Mouse (Mus musculus) forebrain, embryonic 14.5 days (tissue): ENCODE measurements around the gene Ssbp1. TPM values are rescaled to one million over a fixed set of nuclear protein-coding genes. Genes with fewer than 3 reads are reported as not detected.

Source experiments
- ATAC-seq: fragments of 200-750 bp; cut with Nextera tagmentation; 2 replicates; pipeline ENCODE4 v1.8.0; 2017; ENCODE audit warnings: mild to moderate bottlenecking, moderate library complexity
- DNase-seq: peaks from one replicate; pipeline ENCODE4 v3.0.0-alpha.2; 2015; ENCODE audit warnings: low spot score
- H3K27ac ChIP-seq: fragments of 300-500 bp; sonication (generic); 2 replicates; pipeline ENCODE4 v1.5.1; 2014; ENCODE audit warnings: low read depth, mild to moderate bottlenecking, control low read depth, low read length, moderate library complexity
- H3K27me3 ChIP-seq: fragments of 300-500 bp; sonication (generic); replicated peaks from 2 replicates; pipeline ENCODE4 v1.6.1; 2014; ENCODE audit warnings: low read length, control low read depth, mixed read lengths; ENCODE audit not compliant: control insufficient read depth, insufficient read depth
- H3K36me3 ChIP-seq: fragments of 300-500 bp; sonication (generic); 2 replicates; pipeline ENCODE4 v1.6.1; 2014; ENCODE audit warnings: low read length, control low read depth; ENCODE audit not compliant: control insufficient read depth, insufficient read depth
- H3K4me1 ChIP-seq: fragments of 300-500 bp; sonication (generic); 2 replicates; pipeline ENCODE4 v1.6.1; 2014; ENCODE audit warnings: antibody characterized with exemption, low read length, control low read depth; ENCODE audit not compliant: control insufficient read depth, insufficient read depth
- H3K4me2 ChIP-seq: fragments of 300-500 bp; sonication (generic); 2 replicates; pipeline ENCODE4 v1.6.1; 2014; ENCODE audit warnings: mild to moderate bottlenecking, control low read depth, low read length
- H3K4me3 ChIP-seq: fragments of 300-500 bp; sonication (generic); 2 replicates; pipeline ENCODE4 v1.5.1; 2014; ENCODE audit warnings: low read depth, low read length, control low read depth
- H3K9ac ChIP-seq: fragments of 300-500 bp; sonication (generic); 2 replicates; pipeline ENCODE4 v1.6.1; 2014; ENCODE audit warnings: mild to moderate bottlenecking, low read length, control low read depth, moderate library complexity
- H3K9me3 ChIP-seq: fragments of 300-500 bp; sonication (generic); replicated peaks from 2 replicates; pipeline ENCODE4 v1.6.1; 2016; ENCODE audit warnings: low read length, control low read depth, mixed read lengths; ENCODE audit not compliant: control insufficient read depth
- WGBS: fragments of 180-500 bp; shearing (Covaris S2); extraction: QIAGEN DNeasy Blood & Tissue Kit; methylation state at CpG from one replicate; pipeline ENCODE4 v1.1.7; 2014; 5-methylcytosine and 5-hydroxymethylcytosine counted together
- polyA plus RNA-seq: library from polyadenylated mRNA; unstranded; fragments of >200 nt; fragmentation: Nextera tagmentation; extraction: Ambion mirVana; gene quantifications from 2 replicates; pipeline ENCODE4 v1.2.1, GENCODE M21; 2014

The Ssbp1 gene
- polyA plus RNA-seq, 1 experiment from 2014 or later: 140 TPM

DNA sequence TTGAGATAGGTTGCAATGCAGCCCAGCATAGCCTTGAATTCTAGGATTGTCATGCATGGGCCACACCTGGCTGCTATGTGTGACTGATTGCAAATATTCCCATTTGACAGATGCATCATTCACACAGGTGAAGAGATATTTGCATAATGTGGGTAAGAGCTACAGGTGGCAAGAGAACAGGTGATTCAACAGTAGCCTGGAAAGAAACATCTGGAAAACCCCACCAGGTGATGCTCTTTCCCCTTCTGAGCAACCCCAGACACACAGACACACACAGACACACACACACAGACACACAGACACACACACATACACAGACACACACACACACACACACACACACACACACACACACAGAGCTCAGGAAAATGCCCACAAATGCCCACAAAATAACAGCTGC lies 39.3 kb upstream of the Ssbp1 start:
- ATAC-seq (no peak), DNase-seq (no peak)
- Histone ChIP-seq H3K27me3 (no peaks in the 10 kb centered on the region), H3K4me3 (no peak overlapping the region), H3K27ac (peak overlapping the region; percentile 85), H3K36me3 (no peaks in the 10 kb centered on the region), H3K4me1 (peaks cover 44% of the 10 kb centered on the region), H3K9ac (no peak overlapping the region), H3K9me3 (no peaks in the 10 kb centered on the region), H3K4me2 (peak overlapping the region; percentile 79)

DNA sequence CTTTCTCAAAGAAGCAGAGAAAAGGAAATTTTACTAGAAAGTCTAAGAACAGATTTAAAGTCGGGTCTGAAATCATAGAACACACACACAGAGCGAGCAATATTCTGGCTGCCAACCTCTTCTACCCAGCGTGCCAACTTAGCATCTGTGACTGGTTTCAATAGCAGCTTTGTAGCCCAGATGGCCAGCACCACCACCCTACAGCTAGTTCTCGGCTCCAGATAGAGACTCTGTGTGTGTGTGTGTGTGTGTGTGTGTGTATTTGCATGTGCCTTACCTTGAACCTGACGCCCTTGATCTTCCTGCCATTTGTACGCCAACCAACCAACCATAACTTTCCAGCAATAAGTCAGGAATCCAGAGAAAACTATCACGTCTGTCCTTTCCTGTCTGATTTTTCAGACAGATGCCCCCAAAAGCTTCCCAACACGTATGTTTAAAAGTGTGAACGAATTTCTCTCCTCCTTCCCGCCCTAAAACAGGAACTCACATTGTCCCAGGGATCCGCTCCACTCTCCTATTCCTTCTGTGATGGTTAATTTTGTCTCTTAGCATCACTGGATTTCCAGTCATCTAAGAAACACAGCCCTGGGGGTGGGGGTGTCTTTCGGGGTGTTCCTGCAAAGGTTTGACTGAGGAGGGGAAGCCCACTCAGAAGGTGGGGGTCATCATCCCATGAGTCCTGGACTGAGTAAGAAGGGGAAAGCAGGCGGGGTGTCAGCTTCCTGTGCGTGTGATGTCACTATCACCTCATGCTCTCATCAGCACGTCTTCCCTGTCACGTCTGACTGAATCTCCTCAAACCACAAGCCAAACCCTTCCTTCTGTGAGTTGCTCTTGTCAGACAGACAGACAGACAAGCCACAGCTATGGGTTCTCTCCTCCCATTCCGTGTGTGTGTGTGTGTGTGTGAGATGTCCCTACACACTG lies 38.5 kb upstream of the Ssbp1 start:
- no peaks in the 10 kb centered on the region for H3K9me3 ChIP-seq
- DNase-seq (peak; percentile 91), ATAC-seq (peak; percentile 38; the same call in 1 of the 2 replicates)
- no peak overlapping the region for H3K4me3 ChIP-seq
- peak overlapping the region; percentile 79 for H3K4me2 ChIP-seq
- H3K36me3 ChIP-seq: no peaks in the 10 kb centered on the region
- H3K27me3 ChIP-seq: no peaks in the 10 kb centered on the region
- no peak overlapping the region; the same call in 1 of the 2 replicates for H3K9ac ChIP-seq
- 62% methylated on average over 17 of the region's 17 CpGs for WGBS
- H3K4me1 ChIP-seq: peaks cover 44% of the 10 kb centered on the region
- H3K27ac ChIP-seq: peak overlapping the region; percentile 85

- Histone ChIP-seq H3K4me3 (peak overlapping the region; percentile 80), H3K27me3 (0 out of 2 replicates have a peak, but pooled peaks cover 3% of the 10 kb centered on the region), H3K36me3 (no peaks in the 10 kb centered on the region), H3K4me2 (peak overlapping the region; percentile 79), H3K27ac (peak overlapping the region; percentile 94), H3K9me3 (no peaks in the 10 kb centered on the region), H3K9ac (peak overlapping the region; percentile 94), H3K4me1 (peaks cover 33% of the 10 kb centered on the region)
- no peak for DNase-seq
- 6% methylated on average over 7 of the region's 7 CpGs for WGBS
- ATAC-seq: no peak
Observed at GRCm38 (mm10) chr6:40434697-40435096, 36.5 kb upstream of the Ssbp1 start.

GRCm38 (mm10) chr6:40435151-40436046 lies 35.8 kb upstream of the Ssbp1 start:
- Histone ChIP-seq H3K4me2 (peak overlapping the region; percentile 79), H3K4me3 (peak overlapping the region; percentile 80), H3K27ac (peak overlapping the region; percentile 94), H3K36me3 (no peaks in the 10 kb centered on the region), H3K4me1 (peaks cover 26% of the 10 kb centered on the region), H3K9ac (peak overlapping the region; percentile 94), H3K27me3 (0 out of 2 replicates have a peak, but pooled peaks cover 3% of the 10 kb centered on the region), H3K9me3 (no peaks in the 10 kb centered on the region)
- ATAC-seq (peak; percentile 65), DNase-seq (peak; percentile 75)
- under 1% methylated on average over 62 of the region's 72 CpGs for WGBS

DNA sequence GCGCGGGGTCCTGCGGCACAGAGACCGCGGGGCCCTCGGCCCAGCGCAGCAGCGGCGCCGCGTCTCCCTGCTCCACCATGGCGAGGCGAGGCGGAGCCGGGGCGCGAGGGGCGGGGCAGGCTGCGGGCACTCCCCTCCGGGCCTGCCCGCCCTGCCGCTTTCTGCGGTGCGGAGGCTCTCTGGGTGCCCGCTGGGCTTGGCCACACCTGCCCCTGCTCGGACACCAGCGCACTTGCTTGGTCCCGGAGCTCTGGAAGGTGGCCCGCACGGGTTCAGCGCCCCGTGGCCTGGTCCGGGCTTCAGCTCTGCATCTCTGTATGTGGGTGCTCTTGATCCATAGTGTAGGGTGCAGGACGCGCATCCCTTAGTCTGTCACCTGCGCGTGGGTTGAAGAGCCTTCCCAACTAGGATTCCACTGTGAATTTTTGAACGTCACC lies 35.1 kb upstream of the Ssbp1 start, which contains the start of gene E330009J07Rik:
E330009J07Rik (minus strand) TSS at position 89 of the 437 bp plus-strand sequence.
- Histone ChIP-seq H3K4me2 (peak within 1 kb of the TSS; percentile 79), H3K27ac (peak within 1 kb of the TSS; percentile 94), H3K4me3 (peak within 1 kb of the TSS; percentile 80), H3K36me3 (no peaks in the 10 kb centered on the region), H3K9me3 (no peaks in the 10 kb centered on the region), H3K9ac (peak within 1 kb of the TSS; percentile 94), H3K4me1 (peaks cover 20% of the 10 kb centered on the region), H3K27me3 (0 out of 2 replicates have a peak, but pooled peaks cover 3% of the 10 kb centered on the region)
- WGBS: 0% methylated on average over 37 of the region's 38 CpGs
- DNase-seq (peak; percentile 80), ATAC-seq (peak; percentile 89)

DNA sequence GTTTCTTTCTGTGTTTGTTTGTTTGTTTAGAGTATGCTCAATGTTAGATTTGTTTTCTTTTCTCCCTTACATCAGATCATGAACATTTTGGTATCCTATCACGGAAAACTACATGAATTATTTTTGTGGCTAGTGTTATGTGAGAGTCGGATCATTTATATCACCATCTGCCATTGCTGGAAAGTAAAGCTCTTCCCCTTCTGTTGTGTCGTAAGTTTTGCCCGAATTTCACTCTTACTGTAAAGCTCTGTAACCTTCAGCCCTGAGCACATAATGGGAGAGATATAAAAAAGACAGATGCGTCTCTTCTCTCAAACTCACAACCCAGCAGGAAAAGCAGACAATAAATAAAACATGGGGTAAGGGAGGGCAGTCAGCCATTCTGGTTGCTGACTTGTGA lies 32.2 kb upstream of the Ssbp1 start, which contains the start of gene Wee2:
Wee2 (plus strand) TSS at position 153 of the 400 bp plus-strand sequence.
- Histone ChIP-seq H3K9ac (no peak within 1 kb of the TSS), H3K36me3 (no peaks in the 10 kb centered on the region), H3K4me3 (no peak within 1 kb of the TSS), H3K9me3 (no peaks in the 10 kb centered on the region), H3K27me3 (0 out of 2 replicates have a peak, but pooled peaks cover 3% of the 10 kb centered on the region), H3K4me2 (no peak within 1 kb of the TSS), H3K4me1 (peaks cover 8% of the 10 kb centered on the region), H3K27ac (no peak within 1 kb of the TSS; the same call in 1 of the 2 replicates)
- ATAC-seq (no peak), DNase-seq (peak; percentile 56)
- WGBS: 55% methylated on average over 5 of the region's 5 CpGs

GRCm38 (mm10) chr6:40439731-40440130 lies 31.4 kb upstream of the Ssbp1 start:
- Histone ChIP-seq H3K9me3 (no peaks in the 10 kb centered on the region), H3K9ac (no peak overlapping the region), H3K27ac (no peak overlapping the region; the same call in 1 of the 2 replicates), H3K27me3 (0 out of 2 replicates have a peak, but pooled peaks cover 3% of the 10 kb centered on the region), H3K36me3 (no peaks in the 10 kb centered on the region), H3K4me2 (no peak overlapping the region), H3K4me1 (peaks cover 5% of the 10 kb centered on the region; the same call in 1 of the 2 replicates), H3K4me3 (no peak overlapping the region)
- ATAC-seq: no peak
- no peak for DNase-seq
- 54% methylated on average over 12 of the region's 12 CpGs for WGBS

DNA sequence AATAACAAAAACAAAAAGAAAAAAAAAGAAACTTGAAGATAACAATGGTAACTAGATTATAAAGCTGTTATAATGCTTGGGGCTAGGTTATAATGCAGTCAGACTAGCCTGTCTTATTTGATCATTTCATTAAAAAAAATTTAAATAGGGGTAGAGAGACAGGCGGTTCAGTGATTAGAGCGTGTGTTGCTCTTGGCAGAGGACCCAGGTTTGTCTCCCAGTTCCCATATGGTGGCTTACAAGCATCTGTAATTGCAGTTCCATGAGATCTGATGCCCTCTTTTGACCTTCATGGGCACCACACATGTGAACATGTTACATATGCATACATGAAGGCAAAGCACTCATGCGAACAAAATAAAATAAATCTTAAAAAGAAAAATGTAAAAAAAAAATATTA lies 29.9 kb upstream of the Ssbp1 start:
- no peak overlapping the region for H3K4me3 ChIP-seq
- H3K27ac ChIP-seq: no peak overlapping the region
- H3K9me3 ChIP-seq: no peaks in the 10 kb centered on the region
- H3K4me1 ChIP-seq: peaks cover 3% of the 10 kb centered on the region; the same call in 1 of the 2 replicates
- H3K27me3 ChIP-seq: 0 out of 2 replicates have a peak, but pooled peaks cover 3% of the 10 kb centered on the region
- DNase-seq: peak; percentile 77
- H3K4me2 ChIP-seq: no peak overlapping the region
- H3K9ac ChIP-seq: no peak overlapping the region
- ATAC-seq: peak; percentile 48
- no peaks in the 10 kb centered on the region for H3K36me3 ChIP-seq
- 55% methylated on average over 3 of the region's 3 CpGs for WGBS
